8 mouse cellular contexts compared by ENCODE assay signal in the genomic region with DNA sequence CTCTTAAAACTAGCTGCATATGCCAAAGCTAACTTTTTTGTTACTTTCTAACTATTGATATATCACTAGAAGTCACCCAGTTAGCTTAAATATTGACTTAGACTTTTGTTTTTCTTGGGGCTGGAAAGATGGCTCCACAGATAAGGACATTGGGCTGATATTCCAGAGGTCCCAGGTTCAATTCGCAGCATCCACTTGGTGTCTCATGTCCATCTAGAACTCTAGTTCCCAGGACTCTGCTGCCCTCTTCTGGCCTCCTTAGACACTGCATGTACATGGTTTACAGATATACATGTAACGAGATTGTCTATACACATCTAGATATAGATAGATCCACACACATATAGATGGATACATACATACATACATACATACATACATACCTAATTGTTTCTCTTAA. TPM values are rescaled to one million over a fixed set of nuclear protein-coding genes. Genes with fewer than 3 reads are reported as not detected.
DNase-seq lines count a peak whose midpoint lies in the region; TF ChIP-seq lines count a peak whose summit lies in the region.
"Had no signal": no experiment of that assay in that cellular context is flagged by ENCODE, and none has a peak within 500 bp of the region (broad histone marks: within the 10 kb centered on the region; RNA-seq: fewer than 3 reads in every experiment).

No protein-coding gene starts in this region.

- no peaks in the 10 kb centered on the region for H3K27me3 ChIP-seq in embryonic facial prominence, embryonic 10.5 days (replicated peaks; ENCODE audit: low read depth, poor library complexity, severe bottlenecking)
- H3K27me3 ChIP-seq: midbrain, embryonic 12.5 days had no signal

- peaks cover 13% of the 10 kb centered on the region for H3K36me3 ChIP-seq in ES-E14 (ENCODE audit: control insufficient read depth, insufficient read depth, low read length, poor library complexity, severe bottlenecking)
- H3K36me3 ChIP-seq in embryonic facial prominence, embryonic 10.5 days (replicated peaks) = peaks cover 31% of the 10 kb centered on the region

- 69% methylated on average over 2 of the region's 2 CpGs for WGBS in embryonic facial prominence, embryonic 10.5 days

- intact Hi-C loops in left cerebral cortex, postnatal 14 days (cut with DNase I) = no loop called here

- in situ Hi-C loops in ES-E14 (cut with MboI; ENCODE audit: low sequenced_read_pairs in 2 of 2, unreplicated experiment in 2 of 2) = no loop called here

- H3K9ac ChIP-seq in ES-E14 (ENCODE audit: insufficient read depth, low read depth, low read length, poor library complexity, severe bottlenecking) = no peak overlapping the region
- H3K9ac ChIP-seq: midbrain, embryonic 12.5 days had no signal

- no peak overlapping the region for H3K4me3 ChIP-seq in ES-E14 (ENCODE audit: insufficient read depth in 1 of 2, low read depth in 1 of 2, low read length in 2 of 2, poor library complexity in 1 of 2, severe bottlenecking in 1 of 2)
- H3K4me3 ChIP-seq in embryonic facial prominence, embryonic 10.5 days = no peak overlapping the region
- H3K4me3 ChIP-seq: midbrain, embryonic 12.5 days had no signal

- no peaks in the 10 kb centered on the region for H3K9me3 ChIP-seq in ES-E14 (ENCODE audit: control insufficient read depth, insufficient read depth, low read depth, low read length)
- no peaks in the 10 kb centered on the region for H3K9me3 ChIP-seq in embryonic facial prominence, embryonic 10.5 days
- H3K9me3 ChIP-seq: midbrain, embryonic 12.5 days had no signal

- no peak overlapping the region for H3K27ac ChIP-seq in ES-E14 (ENCODE audit: insufficient read depth, low read depth, low read length, poor library complexity, severe bottlenecking)
- no peak overlapping the region for H3K27ac ChIP-seq in embryonic facial prominence, embryonic 10.5 days (replicated peaks)
- H3K27ac ChIP-seq: midbrain, embryonic 12.5 days had no signal

- peak; percentile 40 to 60 for DNase-seq in left cerebral cortex, postnatal 14 days (ENCODE audit: low spot score in 2 of 2)
- DNase-seq in left cerebral cortex, adult 8-10 months (ENCODE audit: low spot score in 2 of 2) = no peak
- DNase-seq in ES-E14 (ENCODE audit: low read depth, low spot score) = peak; percentile 51
- DNase-seq in adrenal gland, adult 8-10 months = peak; percentile 13
- DNase-seq in embryonic facial prominence, embryonic 10.5 days (ENCODE audit: low spot score) = peak; percentile 44
- DNase-seq in lung, adult 18-20 months = peak; percentile 38 to 58
- peak; percentile 30 to 52 for DNase-seq in thymus, adult 18-20 months

- H3K4me1 ChIP-seq in ES-E14 (ENCODE audit: control insufficient read depth in 2 of 2, insufficient read depth in 2 of 2, low read length in 2 of 2, poor library complexity in 1 of 2) = no peaks in the 10 kb centered on the region
- H3K4me1 ChIP-seq in embryonic facial prominence, embryonic 10.5 days = peaks cover 16% of the 10 kb centered on the region

TF ChIP-seq in ES-E14, 5 proteins besides CTCF, POLR2A, EP300 and RAD21:
- TF ChIP-seq ZC3H11A (IDR thresholded peaks at IDR 0.05; ENCODE audit: borderline replicate concordance, low read depth, low read length) = 0 out of 2 replicates have a peak, but pooled peaks have one; percentile 12
- TF ChIP-seq CHD2 (IDR thresholded peaks at IDR 0.05; ENCODE audit: low read depth, low read length) = no peak

RNA-seq across cellular contexts. Expression of a gene that starts 4.4 kb away (rescaled TPM):
- 10 to 100 TPM; 15.8 to 17.5 TPM for total RNA-seq in left cerebral cortex, postnatal 14 days (2021)
- 10 to 100 TPM; 18.4 to 23.6 (median 19.3) TPM for total RNA-seq in left cerebral cortex, adult 8-10 months (2022)
- 12.5 and 14.6 TPM in 2 replicates for total RNA-seq in ES-E14 (2012; rRNA removed)
- total RNA-seq in adrenal gland, adult 8-10 months (2022) = 10 to 100 TPM; 15.9 to 20.2 (median 18.5) TPM
- 21.7 and 25.6 TPM in 2 replicates for polyA plus RNA-seq in embryonic facial prominence, embryonic 10.5 days (2016; fragmentation: Nextera tagmentation; extraction: Ambion mirVana)

Comparison
In these comparisons a context has a peak if more than half of its experiments do, and no peak if none do; other contexts are left out.
1. DNase-seq: peak in left cerebral cortex, postnatal 14 days (2 of 2), ES-E14 (single experiment), adrenal gland, adult 8-10 months (single experiment), embryonic facial prominence, embryonic 10.5 days (single experiment), lung, adult 18-20 months (2 of 2) and thymus, adult 18-20 months (2 of 2); none in left cerebral cortex, adult 8-10 months (0 of 2).